Mouse (Mus musculus) heart, postnatal 0 days (tissue): ENCODE results near the gene Zfp148. TPM values are rescaled to one million over a fixed set of nuclear protein-coding genes. Genes with fewer than 3 reads are reported as not detected.

Source experiments
- ATAC-seq: fragments of 200-750 bp; cut with Nextera tagmentation; 2 replicates; pipeline ENCODE4 v1.8.0; 2017; ENCODE audit warnings: low read depth, moderate number of reproducible peaks, moderate library complexity; ENCODE audit not compliant: insufficient read depth
- DNase-seq: peaks from one replicate; pipeline ENCODE4 v3.0.0-alpha.2; 2016; ENCODE audit warnings: low spot score
- H3K27ac ChIP-seq: fragments of 300-500 bp; sonication (generic); 2 replicates; pipeline ENCODE4 v1.5.1; 2014; ENCODE audit warnings: low read depth, mild to moderate bottlenecking
- H3K27me3 ChIP-seq: fragments of 300-500 bp; sonication (generic); 2 replicates; pipeline ENCODE4 v1.6.1; 2014; ENCODE audit warnings: low read length, mixed read lengths; ENCODE audit not compliant: control insufficient read depth, insufficient read depth
- H3K36me3 ChIP-seq: fragments of 300-500 bp; sonication (generic); replicated peaks from 2 replicates; pipeline ENCODE4 v1.6.1; 2014; ENCODE audit warnings: low read length, mixed read lengths; ENCODE audit not compliant: control insufficient read depth, insufficient read depth
- H3K4me1 ChIP-seq: fragments of 300-500 bp; sonication (generic); 2 replicates; pipeline ENCODE4 v1.6.1; 2014; ENCODE audit warnings: antibody characterized with exemption; ENCODE audit not compliant: control insufficient read depth, insufficient read depth
- H3K4me2 ChIP-seq: fragments of 300-500 bp; sonication (generic); 2 replicates; pipeline ENCODE4 v1.6.1; 2014; ENCODE audit warnings: low read depth, mild to moderate bottlenecking, low read length, moderate library complexity
- H3K4me3 ChIP-seq: fragments of 300-500 bp; sonication (generic); 2 replicates; pipeline ENCODE4 v1.5.1; 2014; ENCODE audit warnings: low read depth, low read length
- H3K9ac ChIP-seq: fragments of 300-500 bp; sonication (generic); replicated peaks from 2 replicates; pipeline ENCODE4 v1.6.1; 2014; ENCODE audit warnings: low read depth, low read length, mixed read lengths
- H3K9me3 ChIP-seq: fragments of 300-500 bp; sonication (generic); replicated peaks from 2 replicates; pipeline ENCODE4 v1.6.1; 2016; ENCODE audit warnings: low read length; ENCODE audit not compliant: control insufficient read depth
- CTCF ChIP-seq: IDR thresholded peaks from 2 replicates; pipeline ENCODE4 v1.5.1; 2016; ENCODE audit warnings: antibody characterized with exemption, control low read depth, low read depth
- EP300 ChIP-seq: IDR thresholded peaks from 2 replicates; pipeline ENCODE4 v1.6.1; 2016; ENCODE audit warnings: antibody characterized with exemption, low read depth
- WGBS: fragments of 180-500 bp; shearing (Covaris S2); extraction: QIAGEN DNeasy Blood & Tissue Kit; methylation state at CpG from one replicate; pipeline ENCODE4 v1.1.7; 2014; 5-methylcytosine and 5-hydroxymethylcytosine counted together
- polyA plus RNA-seq: library from polyadenylated mRNA; unstranded; fragments of >200 nt; fragmentation: Nextera tagmentation; extraction: Ambion mirVana; gene quantifications from 2 replicates; pipeline ENCODE4 v1.2.1, GENCODE M21; 2015
- total RNA-seq: library from RNA; depleted of rRNA; stranded (reverse); fragments of >200 nt; gene quantifications from 2 replicates; pipeline ENCODE4 v1.2.3, GENCODE M21; 2014; ENCODE audit warnings: low replicate concordance

The Zfp148 gene
- total and polyA plus RNA-seq, 2 experiments from 2014 or later: 20.7 to 30.3 TPM

GRCm38 (mm10) chr16:33461416-33461815 lies 80.8 kb downstream of the Zfp148 start:
- ATAC-seq (no peak), DNase-seq (peak; percentile 18)
- no peak for TF ChIP-seq CTCF
- no peak for TF ChIP-seq EP300
- 69% methylated on average over 3 of the region's 3 CpGs for WGBS
- H3K27ac ChIP-seq: no peak overlapping the region
- 0 out of 2 replicates have a peak, but pooled peaks cover 6% of the 10 kb centered on the region for H3K4me1 ChIP-seq
- H3K4me3 ChIP-seq: no peak overlapping the region
- H3K4me2 ChIP-seq: no peak overlapping the region
- H3K9me3 ChIP-seq: no peaks in the 10 kb centered on the region
- no peak overlapping the region for H3K9ac ChIP-seq
- peaks cover 18% of the 10 kb centered on the region for H3K36me3 ChIP-seq
- H3K27me3 ChIP-seq: no peaks in the 10 kb centered on the region

- no peak overlapping the region for H3K9ac ChIP-seq
- TF ChIP-seq EP300: no peak
- no peak for TF ChIP-seq CTCF
- 86% methylated on average over 4 of the region's 4 CpGs for WGBS
Measured at GRCm38 (mm10) chr16:33464509-33465241, 84.0 kb downstream of the Zfp148 start.

GRCm38 (mm10) chr16:33465242-33465614 lies 84.6 kb downstream of the Zfp148 start:
- Histone ChIP-seq H3K27ac (no peak overlapping the region), H3K4me1 (0 out of 2 replicates have a peak, but pooled peaks cover 6% of the 10 kb centered on the region), H3K9me3 (no peaks in the 10 kb centered on the region), H3K9ac (no peak overlapping the region), H3K4me2 (no peak overlapping the region), H3K27me3 (no peaks in the 10 kb centered on the region), H3K36me3 (peaks cover 9% of the 10 kb centered on the region), H3K4me3 (no peak overlapping the region)
- DNase-seq: no peak
- 81% methylated on average over 4 of the region's 4 CpGs for WGBS
- no peak for ATAC-seq
- no peak for TF ChIP-seq CTCF
- no peak for TF ChIP-seq EP300

More at GRCm38 (mm10) chr16:33464509-33465241, 84.0 kb downstream of the Zfp148 start:
- no peak overlapping the region for H3K4me3 ChIP-seq
- peaks cover 11% of the 10 kb centered on the region for H3K36me3 ChIP-seq
- no peaks in the 10 kb centered on the region for H3K27me3 ChIP-seq
- no peak overlapping the region for H3K4me2 ChIP-seq
- H3K4me1 ChIP-seq: 0 out of 2 replicates have a peak, but pooled peaks cover 6% of the 10 kb centered on the region
- ATAC-seq (no peak), DNase-seq (peak; percentile 9)
- no peaks in the 10 kb centered on the region for H3K9me3 ChIP-seq
- no peak overlapping the region for H3K27ac ChIP-seq

- H3K4me2 ChIP-seq: no peak overlapping the region
- peak overlapping the region; percentile 48; the same call in 1 of the 2 replicates for H3K27ac ChIP-seq
- H3K27me3 ChIP-seq: no peaks in the 10 kb centered on the region
- no peaks in the 10 kb centered on the region for H3K9me3 ChIP-seq
- ATAC-seq (no peak), DNase-seq (no peak)
- H3K9ac ChIP-seq: no peak overlapping the region
- WGBS: 55% methylated on average over 6 of the region's 6 CpGs
- H3K4me3 ChIP-seq: no peak overlapping the region
- 0 out of 2 replicates have a peak, but pooled peaks cover 6% of the 10 kb centered on the region for H3K4me1 ChIP-seq
- no peak for TF ChIP-seq EP300
- TF ChIP-seq CTCF: no peak
- peaks cover 9% of the 10 kb centered on the region for H3K36me3 ChIP-seq
Measured at GRCm38 (mm10) chr16:33467451-33467850, 86.8 kb downstream of the Zfp148 start.

- Histone ChIP-seq H3K4me1 (no peaks in the 10 kb centered on the region), H3K36me3 (peaks cover 18% of the 10 kb centered on the region), H3K9me3 (no peaks in the 10 kb centered on the region), H3K9ac (no peak overlapping the region), H3K27me3 (no peaks in the 10 kb centered on the region), H3K27ac (no peak overlapping the region), H3K4me2 (no peak overlapping the region), H3K4me3 (no peak overlapping the region)
- no peak for TF ChIP-seq CTCF
- no peak for TF ChIP-seq EP300
- ATAC-seq: no peak
- no peak for DNase-seq
Measured at GRCm38 (mm10) chr16:33469973-33470372, 89.3 kb downstream of the Zfp148 start.

- Histone ChIP-seq H3K9me3 (no peaks in the 10 kb centered on the region), H3K4me3 (no peak overlapping the region), H3K4me1 (no peaks in the 10 kb centered on the region), H3K27ac (no peak overlapping the region), H3K9ac (no peak overlapping the region), H3K27me3 (no peaks in the 10 kb centered on the region), H3K4me2 (no peak overlapping the region), H3K36me3 (peaks cover 40% of the 10 kb centered on the region)
- no peak for TF ChIP-seq EP300
- no peak for TF ChIP-seq CTCF
- no peak for DNase-seq
- no peak for ATAC-seq
- 94% methylated on average over 6 of the region's 6 CpGs for WGBS
Measured at GRCm38 (mm10) chr16:33474381-33474780, 93.7 kb downstream of the Zfp148 start.
